Mouse (Mus musculus) intestine, postnatal 0 days (tissue): ENCODE measurements at regions not wholly inside any gene's neighbourhood (a gene's known extent, or its start where the extent isn't known, plus 50 kb on each side); places are given as distances from the start of the nearest gene placed in this dataset.

Source experiments
- ATAC-seq: fragments of 200-750 bp; cut with Nextera tagmentation; 2 replicates; pipeline ENCODE4 v1.8.0; 2017; ENCODE audit warnings: mild to moderate bottlenecking, moderate TSS enrichment, moderate library complexity
- H3K27ac ChIP-seq: fragments of 300-500 bp; sonication (generic); 2 replicates; pipeline ENCODE4 v1.5.1; 2014; ENCODE audit warnings: mild to moderate bottlenecking, low read depth, low read length, moderate library complexity
- H3K27me3 ChIP-seq: fragments of 300-500 bp; sonication (generic); replicated peaks from 2 replicates; pipeline ENCODE4 v1.6.1; 2014; ENCODE audit warnings: low read length, mixed read lengths; ENCODE audit not compliant: control insufficient read depth, insufficient read depth
- H3K36me3 ChIP-seq: fragments of 300-500 bp; sonication (generic); 2 replicates; pipeline ENCODE4 v1.6.1; 2014; ENCODE audit warnings: mild to moderate bottlenecking, moderate library complexity; ENCODE audit not compliant: control insufficient read depth, insufficient read depth
- H3K4me1 ChIP-seq: fragments of 300-500 bp; sonication (generic); replicated peaks from 2 replicates; pipeline ENCODE4 v1.6.1; 2014; ENCODE audit warnings: antibody characterized with exemption, low read length, mixed read lengths; ENCODE audit not compliant: control insufficient read depth, insufficient read depth
- H3K4me2 ChIP-seq: fragments of 300-500 bp; sonication (generic); replicated peaks from 2 replicates; pipeline ENCODE4 v1.6.1; 2014; ENCODE audit warnings: low read depth, mild to moderate bottlenecking, moderate library complexity
- H3K4me3 ChIP-seq: fragments of 300-500 bp; sonication (generic); 2 replicates; pipeline ENCODE4 v1.5.1; 2014; ENCODE audit warnings: low read depth, low read length
- H3K9ac ChIP-seq: fragments of 300-500 bp; sonication (generic); 2 replicates; pipeline ENCODE4 v1.6.1; 2014; ENCODE audit warnings: mild to moderate bottlenecking, low read depth, low read length
- H3K9me3 ChIP-seq: fragments of 300-500 bp; sonication (generic); 2 replicates; pipeline ENCODE4 v1.6.1; 2016; ENCODE audit warnings: mixed run types; ENCODE audit not compliant: control insufficient read depth
- CTCF ChIP-seq: sonication (generic); IDR thresholded peaks from 2 replicates; pipeline ENCODE4 v1.5.1; 2016; ENCODE audit warnings: low read depth, mild to moderate bottlenecking, control low read depth, antibody characterized with exemption, moderate library complexity
- WGBS: fragments of 180-500 bp; shearing (Covaris S2); extraction: QIAGEN DNeasy Blood & Tissue Kit; methylation state at CpG from one replicate; pipeline ENCODE4 v1.1.7; 2014; 5-methylcytosine and 5-hydroxymethylcytosine counted together

DNA sequence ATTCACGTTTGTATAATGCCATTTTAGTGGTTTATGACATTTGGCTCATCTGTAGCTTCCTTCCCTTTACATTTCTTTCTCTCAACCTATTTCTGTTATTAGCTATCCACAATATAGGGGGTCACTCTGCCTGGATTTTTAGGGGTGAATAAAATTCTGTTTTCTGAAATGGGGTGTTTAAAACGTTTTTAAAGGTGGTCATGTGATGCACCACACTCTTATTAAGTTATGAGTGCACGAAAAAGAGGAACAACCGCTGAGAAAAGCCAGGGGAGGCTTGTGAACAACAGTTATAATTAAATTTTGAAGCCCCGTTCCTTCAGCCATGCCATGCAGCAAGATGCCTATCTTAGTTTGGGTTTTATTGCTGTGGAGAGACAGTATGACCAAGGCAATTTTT is 87.0 kb upstream of the Hgf start:
- no peak for ATAC-seq
- H3K27ac ChIP-seq = no peak overlapping the region
- no peaks in the 10 kb centered on the region for H3K9me3 ChIP-seq
- H3K4me1 ChIP-seq = peaks cover 6% of the 10 kb centered on the region; the same call in 1 of the 2 replicates
- no peak overlapping the region for H3K4me3 ChIP-seq
- no peaks in the 10 kb centered on the region for H3K27me3 ChIP-seq
- no peaks in the 10 kb centered on the region for H3K36me3 ChIP-seq
- no peak for TF ChIP-seq CTCF
- H3K9ac ChIP-seq = no peak overlapping the region
- 72% methylated on average over 5 of the region's 5 CpGs for WGBS
- H3K4me2 ChIP-seq = no peak overlapping the region

DNA sequence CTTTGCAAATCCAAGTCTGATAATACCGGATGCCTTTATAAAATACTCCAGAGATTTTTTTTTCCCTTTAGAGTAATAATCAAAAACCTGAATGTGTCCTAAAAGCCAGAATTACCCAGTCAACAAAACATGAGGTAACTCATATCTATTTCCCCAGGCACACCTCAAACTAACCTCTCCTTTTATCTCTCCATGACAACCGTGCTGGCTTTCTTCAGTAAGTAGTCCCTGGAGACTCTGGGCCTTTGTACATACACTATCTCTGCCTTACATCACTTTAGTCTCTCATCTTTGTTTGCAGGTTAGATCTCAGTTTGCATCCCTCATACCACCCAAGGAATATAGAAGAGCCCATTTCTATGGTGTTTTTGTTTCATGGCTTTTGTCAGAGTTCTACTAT is 84.7 kb upstream of the Hgf start:
- no peak for TF ChIP-seq CTCF
- no peak overlapping the region for H3K4me2 ChIP-seq
- H3K27me3 ChIP-seq = no peaks in the 10 kb centered on the region
- no peaks in the 10 kb centered on the region for H3K36me3 ChIP-seq
- no peak overlapping the region for H3K27ac ChIP-seq
- peaks cover 6% of the 10 kb centered on the region; the same call in 1 of the 2 replicates for H3K4me1 ChIP-seq
- no peaks in the 10 kb centered on the region for H3K9me3 ChIP-seq
- ATAC-seq = no peak
- H3K4me3 ChIP-seq = no peak overlapping the region
- WGBS = 62% methylated on average over 2 of the region's 2 CpGs
- H3K9ac ChIP-seq = no peak overlapping the region

DNA sequence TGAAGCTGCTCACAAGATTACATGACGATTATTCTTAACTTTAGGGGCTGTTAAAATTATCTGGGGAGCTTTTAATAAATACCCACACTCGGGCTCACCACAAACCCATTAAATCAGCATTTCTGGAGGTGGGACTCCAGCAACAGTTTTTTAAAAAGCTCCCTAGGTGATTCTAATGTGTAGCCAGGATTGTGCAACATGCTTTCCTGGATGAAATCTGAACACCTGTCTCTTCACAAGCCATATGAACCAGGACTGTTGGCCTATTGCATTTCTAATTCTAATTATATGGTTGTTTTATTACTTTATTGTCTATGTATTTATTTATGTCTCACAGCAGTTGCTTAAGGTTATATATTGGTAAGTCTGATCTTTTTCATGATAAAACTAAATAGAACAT is 84.1 kb upstream of the Hgf start:
- H3K27me3 ChIP-seq = no peaks in the 10 kb centered on the region
- WGBS = 57% methylated on average over 2 of the region's 2 CpGs
- H3K4me3 ChIP-seq = no peak overlapping the region
- ATAC-seq = no peak
- no peak for TF ChIP-seq CTCF
- H3K9ac ChIP-seq = no peak overlapping the region
- no peaks in the 10 kb centered on the region for H3K9me3 ChIP-seq
- no peak overlapping the region for H3K27ac ChIP-seq
- no peaks in the 10 kb centered on the region for H3K36me3 ChIP-seq
- peaks cover 6% of the 10 kb centered on the region; the same call in 1 of the 2 replicates for H3K4me1 ChIP-seq
- H3K4me2 ChIP-seq = peak overlapping the region; percentile 53; the same call in 1 of the 2 replicates

DNA sequence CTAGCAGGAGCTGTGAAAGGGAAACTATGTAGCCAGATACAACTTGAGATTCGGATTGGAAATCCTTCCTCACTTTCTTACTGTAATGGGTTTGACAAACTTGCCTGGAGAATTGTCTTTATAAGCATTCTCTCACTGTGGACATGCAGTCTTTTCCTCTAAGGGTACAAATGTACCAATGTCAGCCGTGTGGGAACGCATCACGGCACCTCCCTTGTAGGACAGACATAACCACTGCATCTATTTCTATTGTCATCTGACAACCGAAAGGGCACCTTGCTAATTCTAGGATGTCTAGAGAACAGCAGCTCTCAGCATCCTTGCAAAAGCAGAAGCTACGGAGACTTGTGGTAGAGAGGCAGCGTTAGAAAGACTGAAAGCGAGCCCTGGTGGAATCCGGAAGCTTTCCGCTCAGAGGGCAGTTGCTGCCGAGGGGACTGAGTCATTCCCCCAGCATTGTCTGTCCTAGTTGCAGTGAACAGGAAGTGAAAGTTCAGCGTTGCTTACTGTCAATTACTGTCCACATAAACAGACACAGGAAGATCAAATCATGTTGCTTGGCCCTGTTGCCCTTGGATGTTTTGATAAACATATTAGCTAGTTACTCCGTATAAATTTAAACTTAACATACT is 83.5 kb upstream of the Hgf start:
- Histone ChIP-seq H3K27ac (peak overlapping the region; percentile 69), H3K4me2 (peak overlapping the region; percentile 53), H3K27me3 (no peaks in the 10 kb centered on the region), H3K4me1 (peaks cover 6% of the 10 kb centered on the region; the same call in 1 of the 2 replicates), H3K9me3 (no peaks in the 10 kb centered on the region), H3K9ac (no peak overlapping the region), H3K36me3 (no peaks in the 10 kb centered on the region), H3K4me3 (peak overlapping the region; percentile 20)
- no peak for ATAC-seq
- TF ChIP-seq CTCF = peak; percentile 21; the same call in 1 of the 2 replicates
- 40% methylated on average over 13 of the region's 13 CpGs for WGBS

DNA sequence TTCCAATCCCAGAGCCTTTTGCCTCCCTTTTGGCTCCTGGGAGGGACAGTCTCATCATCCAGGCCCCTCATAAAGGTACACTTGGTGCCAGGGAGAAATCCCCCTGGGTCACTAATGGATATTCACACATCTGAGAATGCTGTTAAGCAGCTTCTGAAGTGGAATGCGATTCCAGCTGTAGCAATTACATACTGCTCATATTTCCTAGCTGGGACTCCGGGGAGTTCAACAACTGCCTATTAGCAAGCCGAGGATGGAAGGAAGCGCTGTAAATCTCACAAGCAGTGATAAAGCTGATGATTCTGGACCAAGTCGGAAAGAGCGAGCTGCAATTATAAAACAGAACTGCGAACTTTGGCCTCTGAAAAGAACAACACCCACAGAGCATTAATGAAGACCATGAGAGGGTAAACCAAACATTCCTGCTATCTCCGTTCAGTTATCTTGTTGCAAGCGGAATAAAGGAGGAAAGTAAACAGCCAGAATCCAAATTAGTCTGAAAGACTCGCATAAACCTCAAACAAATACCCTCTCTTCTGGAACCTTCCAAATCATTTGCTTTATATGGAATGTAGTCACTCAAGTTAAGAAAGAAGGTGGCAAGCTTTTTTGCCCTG is 82.8 kb upstream of the Hgf start:
- Histone ChIP-seq H3K36me3 (no peaks in the 10 kb centered on the region), H3K4me2 (peak overlapping the region; percentile 53), H3K27me3 (no peaks in the 10 kb centered on the region), H3K9me3 (no peaks in the 10 kb centered on the region), H3K9ac (no peak overlapping the region), H3K27ac (peak overlapping the region; percentile 69), H3K4me1 (peaks cover 6% of the 10 kb centered on the region; the same call in 1 of the 2 replicates), H3K4me3 (no peak overlapping the region)
- WGBS = 4% methylated on average over 10 of the region's 10 CpGs
- 0 out of 2 replicates have a peak, but pooled peaks have one; percentile 28 for ATAC-seq
- TF ChIP-seq CTCF = no peak

DNA sequence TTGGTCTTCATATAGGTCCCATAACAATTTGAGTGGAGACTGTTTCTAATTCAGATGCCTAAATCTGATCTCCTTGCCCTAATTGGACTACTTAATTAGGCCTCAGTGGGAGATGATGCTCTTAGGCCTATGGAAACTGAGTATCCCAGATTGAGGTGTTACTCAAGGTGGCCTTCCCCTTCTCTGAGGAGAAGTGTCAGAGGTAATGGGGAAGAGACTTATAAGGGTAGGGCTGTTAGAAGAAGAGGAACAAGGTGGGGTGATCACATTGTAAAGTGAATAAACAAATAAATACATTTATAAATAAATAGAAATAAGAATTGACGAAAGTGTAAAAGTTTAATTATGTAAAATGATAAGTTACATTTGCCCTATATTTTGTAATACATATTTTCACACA is 65.3 kb upstream of the Hgf start:
- WGBS = 86% methylated on average over 1 of the region's 1 CpGs
- H3K4me3 ChIP-seq = no peak overlapping the region
- H3K27ac ChIP-seq = no peak overlapping the region
- no peaks in the 10 kb centered on the region for H3K4me1 ChIP-seq
- ATAC-seq = no peak
- H3K27me3 ChIP-seq = no peaks in the 10 kb centered on the region
- H3K36me3 ChIP-seq = no peaks in the 10 kb centered on the region
- no peak overlapping the region for H3K4me2 ChIP-seq
- H3K9me3 ChIP-seq = no peaks in the 10 kb centered on the region
- H3K9ac ChIP-seq = no peak overlapping the region
- TF ChIP-seq CTCF = no peak
